8 mouse cellular contexts compared by ENCODE assay signal in genomic region chr11:50358950-50359861, GRCm38 (mm10). TPM values are rescaled to one million over a fixed set of nuclear protein-coding genes. Genes with fewer than 3 reads are reported as not detected.
DNase-seq lines count a peak whose midpoint lies in the region; ATAC-seq and TF ChIP-seq lines count a peak whose summit lies in the region.
"Had no signal": no experiment of that assay in that cellular context is flagged by ENCODE, and none has a peak within 500 bp of the region (broad histone marks: within the 10 kb centered on the region; RNA-seq: fewer than 3 reads in every experiment).

No protein-coding gene starts in this region.

- H3K9ac ChIP-seq in forebrain, postnatal 0 days = peak overlapping the region; percentile 71
- peak overlapping the region; percentile 73 for H3K9ac ChIP-seq in hindbrain, embryonic 13.5 days

- ATAC-seq in forebrain, postnatal 0 days = peak; percentile 93
- peak; percentile 79 for ATAC-seq in hindbrain, embryonic 13.5 days (ENCODE audit: low FRiP score)

- no peaks in the 10 kb centered on the region for H3K27me3 ChIP-seq in forebrain, postnatal 0 days (ENCODE audit: insufficient read depth, low read length)
- H3K27me3 ChIP-seq in hindbrain, embryonic 13.5 days = peaks cover 24% of the 10 kb centered on the region

- intact Hi-C loops in left cerebral cortex, adult 2 months (cut with DNase I) = no loop called here

- peak; percentile 22 for DNase-seq in T-cell, adult 2 months (ENCODE audit: low spot score)
- peak; percentile 57 to 68 for DNase-seq in cerebellum, adult 18-20 months
- DNase-seq in forebrain, postnatal 0 days = peak; percentile 76
- peak; percentile 53 to 69 for DNase-seq in left cerebral cortex, adult 2 months (ENCODE audit: extremely low spot score in 1 of 2, low spot score in 2 of 2)
- DNase-seq in lung, postnatal 36 days = peak; percentile 72
- DNase-seq in right cerebral cortex, postnatal 10 days (ENCODE audit: low spot score in 2 of 2) = peak; percentile 77 to 85

- no peak for TF ChIP-seq CTCF in forebrain, postnatal 0 days (IDR thresholded peaks at IDR 0.05; ENCODE audit: low read depth)
- no peak for TF ChIP-seq CTCF in left cerebral cortex, adult 2 months (IDR thresholded peaks at IDR 0.05)

- H3K4me2 ChIP-seq in forebrain, postnatal 0 days (ENCODE audit: low read depth) = peak overlapping the region; percentile 86
- peak overlapping the region; percentile 89 for H3K4me2 ChIP-seq in hindbrain, embryonic 13.5 days

- peak overlapping the region; percentile 74 for H3K27ac ChIP-seq in forebrain, postnatal 0 days (ENCODE audit: low read depth, low read length)
- H3K27ac ChIP-seq in hindbrain, embryonic 13.5 days = peak overlapping the region; percentile 72
- H3K27ac ChIP-seq in left cerebral cortex, adult 2 months = peak overlapping the region; percentile 89

- H3K4me3 ChIP-seq in forebrain, postnatal 0 days (ENCODE audit: low read depth, low read length) = peak overlapping the region; percentile 57
- peak overlapping the region; percentile 56 for H3K4me3 ChIP-seq in hindbrain, embryonic 13.5 days
- H3K4me3 ChIP-seq in left cerebral cortex, adult 2 months = peak overlapping the region; percentile 71

- WGBS in forebrain, postnatal 0 days = 1% methylated on average over 74 of the region's 74 CpGs
- 3% methylated on average over 74 of the region's 74 CpGs for WGBS in hindbrain, embryonic 13.5 days

- 0 out of 2 replicates have a peak, but pooled peaks cover 3% of the 10 kb centered on the region for H3K4me1 ChIP-seq in forebrain, postnatal 0 days (ENCODE audit: insufficient read depth)
- peaks cover 9% of the 10 kb centered on the region; the same call in 1 of the 2 replicates for H3K4me1 ChIP-seq in hindbrain, embryonic 13.5 days (replicated peaks)

- H3K9me3 ChIP-seq in forebrain, postnatal 0 days (ENCODE audit: low read length) = no peaks in the 10 kb centered on the region
- no peaks in the 10 kb centered on the region for H3K9me3 ChIP-seq in hindbrain, embryonic 13.5 days

- H3K36me3 ChIP-seq in forebrain, postnatal 0 days (ENCODE audit: insufficient read depth) = no peaks in the 10 kb centered on the region
- H3K36me3 ChIP-seq in hindbrain, embryonic 13.5 days = no peaks in the 10 kb centered on the region

RNA-seq across cellular contexts. Expression of gene Cby3, which starts 4.9 kb away (rescaled TPM):
- 0.38 TPM in 1 of 2 replicates, not detected in the other for total RNA-seq in forebrain, postnatal 0 days (2014; rRNA removed)
- polyA plus RNA-seq in forebrain, postnatal 0 days (2015; fragmentation: Nextera tagmentation; extraction: Ambion mirVana) = 0.64 and 1.2 TPM in 2 replicates
- 0.75 and 1.4 TPM in 2 replicates for polyA plus RNA-seq in hindbrain, embryonic 13.5 days (2015; fragmentation: Nextera tagmentation; extraction: Ambion mirVana)
- total RNA-seq in left cerebral cortex, adult 2 months (2021) = not detected
- total RNA-seq: layer of hippocampus, postnatal 14 days had no signal

RNA-seq across cellular contexts. Expression of gene Hnrnph1, which starts 17.6 kb away (rescaled TPM):
- total RNA-seq in forebrain, postnatal 0 days (2014; rRNA removed) = 325 and 407 TPM in 2 replicates
- 297 and 302 TPM in 2 replicates for polyA plus RNA-seq in forebrain, postnatal 0 days (2015; fragmentation: Nextera tagmentation; extraction: Ambion mirVana)
- polyA plus RNA-seq in hindbrain, embryonic 13.5 days (2015; fragmentation: Nextera tagmentation; extraction: Ambion mirVana) = 534 and 549 TPM in 2 replicates
- 100 to 1,000 TPM; 272 to 274 TPM for total RNA-seq in left cerebral cortex, adult 2 months (2021)

RNA-seq across cellular contexts. Expression of gene Canx, which starts 33.7 kb away (rescaled TPM):
- total RNA-seq in forebrain, postnatal 0 days (2014; rRNA removed) = 237 and 298 TPM in 2 replicates
- polyA plus RNA-seq in forebrain, postnatal 0 days (2015; fragmentation: Nextera tagmentation; extraction: Ambion mirVana) = 182 and 233 TPM in 2 replicates
- 265 and 269 TPM in 2 replicates for polyA plus RNA-seq in hindbrain, embryonic 13.5 days (2015; fragmentation: Nextera tagmentation; extraction: Ambion mirVana)
- 100 to 1,000 TPM; 387 to 418 TPM for total RNA-seq in left cerebral cortex, adult 2 months (2021)

Comparison
In these comparisons a context has a peak if more than half of its experiments do, and no peak if none do; other contexts are left out.
1. Peak in every context shown above with its lines: DNase-seq, ATAC-seq, H3K4me3 ChIP-seq and H3K27ac ChIP-seq.
2. DNase-seq: peak in every context shown above with its lines; median percentile 81 in right cerebral cortex, postnatal 10 days; 76 in forebrain, postnatal 0 days; 72 in lung, postnatal 36 days; 62 in cerebellum, adult 18-20 months; 61 in left cerebral cortex, adult 2 months; 22 in T-cell, adult 2 months.